Mouse (Mus musculus): Measurements from ENCODE around the gene Depdc1b. TPM values are rescaled to one million over a fixed set of nuclear protein-coding genes. Genes with fewer than 3 reads are reported as not detected.
A peak's percentile ranks its signal among the peaks of the same experiment; 100 is the strongest.

Depdc1b gene
- total RNA-seq, 2 experiments from 2014 or later: 0.57 to 1.2 TPM

DNA sequence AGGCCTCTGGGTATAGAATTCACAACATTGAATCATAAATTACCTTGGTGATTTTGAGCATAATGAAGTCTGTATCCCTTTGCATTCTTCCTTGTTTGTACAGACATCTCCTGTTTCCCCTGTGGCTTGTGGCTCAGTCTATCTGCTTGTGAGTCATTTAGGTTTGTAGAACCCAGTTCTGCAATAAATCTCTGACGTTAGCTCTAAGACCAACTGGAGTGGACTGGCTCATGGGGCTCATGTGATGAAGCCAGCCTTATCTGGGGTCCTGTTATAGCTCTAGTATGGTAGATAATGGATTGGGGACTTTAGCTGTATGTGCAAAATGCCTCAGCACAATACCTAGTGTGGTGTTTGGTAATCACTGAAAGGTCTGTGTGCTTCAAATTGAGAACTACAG is 12.3 kb upstream of the Depdc1b start:
- no peak for DNase-seq (ENCODE audit: low spot score in 2 of 2)
- intact Hi-C loops (cut with DNase I): no loop called here

DNA sequence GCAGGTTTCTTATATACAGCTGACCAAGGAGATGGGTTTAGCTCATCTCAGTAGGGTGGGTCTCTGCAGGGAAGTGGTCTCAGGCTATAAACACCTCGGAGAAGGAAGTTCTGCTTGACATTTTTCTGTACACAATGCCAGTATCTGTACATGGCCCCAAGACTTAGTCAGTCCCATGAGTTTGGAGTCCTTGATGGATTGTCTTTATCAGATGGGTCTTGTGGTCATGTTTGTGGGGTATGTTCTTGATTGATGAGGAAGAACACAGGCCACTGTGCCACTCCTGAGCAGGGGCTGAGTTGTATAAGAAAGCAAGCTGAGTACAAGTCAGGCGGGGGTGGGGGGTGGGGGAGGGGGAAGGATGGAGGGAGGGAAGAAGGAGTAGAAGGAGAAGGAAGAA is 11.5 kb upstream of the Depdc1b start:
- intact Hi-C loops (cut with DNase I): no loop called here

DNA sequence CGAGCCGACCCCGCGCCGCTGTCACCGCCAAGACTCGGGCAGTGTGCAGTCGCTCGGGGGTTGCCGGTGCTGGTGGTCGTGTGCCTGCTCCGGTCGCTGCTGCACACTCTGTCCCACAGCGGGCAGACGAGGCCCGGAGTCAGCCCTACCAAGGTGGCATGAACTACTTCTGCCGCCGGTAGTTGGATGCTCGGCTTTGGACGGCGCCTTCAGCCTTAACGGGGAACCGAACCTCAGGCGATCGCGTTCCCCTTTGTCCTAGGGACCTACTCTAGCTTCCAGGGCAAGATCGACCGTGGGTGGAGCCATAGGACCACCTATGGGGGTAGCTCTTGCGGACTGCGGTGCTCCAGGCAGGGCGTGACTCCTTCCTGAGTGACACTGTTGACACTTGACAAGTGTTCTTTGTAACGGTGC is 363 bp downstream of the Depdc1b start:
- no peak for DNase-seq (ENCODE audit: low spot score in 2 of 2)
- intact Hi-C loops (cut with DNase I): no loop called here

More for the DNA sequence above, 11.5 kb upstream of the Depdc1b start:
- DNase-seq (ENCODE audit: low spot score in 2 of 2): no peak

DNA sequence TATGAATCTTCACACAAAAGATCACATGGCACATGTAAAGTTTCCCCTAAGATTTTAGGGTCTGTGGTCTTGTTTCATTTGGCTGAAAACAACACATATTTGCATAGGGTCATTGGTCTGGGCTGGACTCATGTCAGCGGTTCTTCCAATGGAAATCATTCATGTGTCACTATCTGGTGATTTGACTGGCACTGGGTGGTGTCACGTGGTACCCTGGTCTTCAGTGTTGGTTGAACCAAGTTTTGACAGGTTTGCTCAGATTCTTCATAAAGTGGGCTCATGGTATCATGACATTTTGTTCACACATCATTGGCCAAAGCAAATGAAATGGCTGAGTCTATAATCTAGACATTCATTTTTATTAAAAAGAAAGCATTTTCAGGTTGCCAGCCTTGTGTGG is 1.3 kb downstream of the Depdc1b start:
- intact Hi-C loops (cut with DNase I): no loop called here

DNA sequence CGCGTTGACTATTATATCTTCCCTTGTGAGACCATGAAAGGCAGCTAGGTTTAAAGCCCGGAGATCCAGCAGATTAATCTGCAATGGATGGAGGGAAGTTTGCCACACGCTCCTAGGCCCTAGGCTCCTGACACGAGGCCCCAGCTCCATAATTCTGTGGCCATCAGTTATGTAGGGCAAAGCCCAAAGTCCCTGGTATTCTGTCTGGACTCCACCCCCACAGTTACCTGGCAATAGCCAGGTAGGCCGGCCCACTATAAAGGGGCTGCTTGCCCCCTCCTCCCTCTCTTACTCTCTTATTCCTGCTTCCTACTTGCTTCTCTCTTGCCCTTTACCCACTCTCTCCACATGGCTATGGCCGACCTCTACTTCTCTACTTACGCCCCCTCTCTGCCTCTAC is 2.9 kb downstream of the Depdc1b start:
- DNase-seq (ENCODE audit: low spot score in 2 of 2): no peak
- intact Hi-C loops (cut with DNase I): no loop called here

More for the DNA sequence above, 1.3 kb downstream of the Depdc1b start:
- no peak for DNase-seq (ENCODE audit: low spot score in 2 of 2)

DNA sequence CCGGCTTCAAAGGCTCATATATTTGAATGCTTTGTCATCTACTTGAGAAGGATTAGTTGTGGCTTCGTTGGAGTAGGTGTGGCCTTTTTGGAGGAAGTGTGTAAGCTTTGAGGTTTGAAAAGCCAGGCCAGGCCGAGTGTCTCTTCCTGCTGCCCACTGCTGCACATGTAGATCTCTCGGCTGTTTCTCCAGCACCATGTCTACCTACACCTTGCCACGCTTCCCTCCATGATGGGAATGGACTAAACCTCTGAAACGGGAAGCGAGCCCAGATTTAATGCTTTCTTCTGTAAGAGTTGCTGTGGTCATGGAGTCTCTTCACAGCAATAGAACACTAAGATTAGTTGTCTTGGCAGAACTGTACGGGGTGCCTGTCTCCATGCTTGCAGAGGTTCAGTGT is 4.1 kb downstream of the Depdc1b start:
- intact Hi-C loops (cut with DNase I): no loop called here
- DNase-seq (ENCODE audit: low spot score in 2 of 2): no peak

DNA sequence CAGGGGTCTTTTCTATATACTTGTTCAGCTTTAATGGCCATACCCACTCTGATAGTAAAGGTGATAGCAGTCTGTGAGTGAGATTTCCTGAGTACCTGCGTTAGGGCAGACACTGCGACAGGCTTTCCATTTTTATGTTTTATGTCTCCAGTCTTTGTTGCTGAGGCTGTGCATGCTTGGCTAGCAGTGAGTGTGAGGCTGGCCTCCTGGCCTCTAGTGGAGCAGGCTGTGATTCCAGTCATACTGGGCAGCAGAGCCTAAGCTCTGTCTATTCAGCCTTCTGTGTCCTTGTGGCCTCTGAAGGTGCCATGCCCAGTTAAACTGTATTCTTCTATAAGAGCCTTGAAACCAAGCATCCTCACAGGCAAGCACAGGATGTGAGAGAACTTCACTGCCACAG is 6.3 kb downstream of the Depdc1b start:
- intact Hi-C loops (cut with DNase I): no loop called here
- DNase-seq (ENCODE audit: low spot score in 2 of 2): no peak

DNA sequence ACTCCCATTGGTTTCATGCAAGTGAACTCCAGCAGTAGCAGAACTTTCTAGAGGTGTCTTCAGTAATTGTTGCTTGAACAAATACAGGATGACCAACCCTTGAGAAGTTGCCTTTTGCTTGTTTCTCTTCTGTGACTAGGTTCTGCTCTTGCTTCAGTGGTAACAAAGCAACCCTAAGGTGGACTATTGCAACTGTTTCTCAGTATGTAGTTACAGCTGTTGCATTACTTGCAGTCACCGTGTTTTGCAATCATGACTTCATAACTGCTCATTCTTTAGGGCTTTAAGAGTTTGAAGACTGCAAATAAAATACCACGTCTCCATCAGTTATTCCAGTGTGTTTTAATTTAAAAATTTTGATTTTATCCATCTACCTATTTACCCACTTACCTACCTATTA is 7.2 kb downstream of the Depdc1b start:
- intact Hi-C loops (cut with DNase I): no loop called here
- DNase-seq (ENCODE audit: low spot score in 2 of 2): no peak

DNA sequence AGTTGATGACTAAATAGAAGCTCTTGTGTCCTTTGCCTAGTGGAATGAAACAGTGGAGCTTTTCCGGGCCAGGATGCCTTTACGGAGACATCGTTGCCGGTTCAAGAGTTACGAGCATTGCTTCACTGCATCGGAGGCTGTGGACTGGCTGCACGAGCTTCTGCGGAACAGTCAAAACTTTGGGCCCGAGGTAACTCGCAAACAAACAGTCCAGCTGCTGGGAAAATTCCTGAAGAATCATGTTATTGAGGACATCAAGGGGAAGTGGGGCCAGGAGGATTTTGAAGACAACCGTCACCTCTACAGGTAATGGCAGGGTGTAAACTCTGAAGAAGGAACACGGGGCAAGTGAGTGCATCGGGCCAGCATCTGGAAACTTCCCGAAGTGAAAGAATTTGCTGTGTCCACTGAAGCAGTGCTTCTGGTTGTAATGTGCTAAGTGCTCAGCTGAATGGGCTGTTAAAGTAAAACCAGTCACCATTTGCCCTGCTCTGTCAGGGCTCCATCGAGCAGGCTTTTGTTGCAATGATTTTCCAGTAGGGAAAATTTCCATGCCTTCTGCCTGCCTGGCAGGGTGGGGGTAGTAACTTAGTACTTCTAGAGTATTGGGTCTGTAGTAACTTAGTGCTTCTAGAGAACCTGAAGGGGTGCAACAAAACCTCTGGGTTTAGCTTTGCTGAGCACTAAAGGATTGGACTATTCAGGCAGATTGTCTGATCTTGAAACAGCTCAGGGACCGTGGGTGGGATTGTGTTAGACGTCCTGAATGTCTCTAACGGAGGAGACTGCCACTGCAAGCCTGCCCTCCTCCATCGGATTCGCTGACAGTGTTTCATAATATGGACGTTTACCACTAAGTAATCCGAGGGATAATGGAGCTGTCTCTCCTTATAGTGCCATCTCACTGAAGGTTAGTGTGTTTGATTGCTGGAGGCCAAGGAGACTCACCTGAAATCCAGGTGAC is 8.0 kb downstream of the Depdc1b start:
- intact Hi-C loops (cut with DNase I): no loop called here
- peak in 1 of 2 experiments; percentile 20 for DNase-seq (ENCODE audit: low spot score in 2 of 2)

DNA sequence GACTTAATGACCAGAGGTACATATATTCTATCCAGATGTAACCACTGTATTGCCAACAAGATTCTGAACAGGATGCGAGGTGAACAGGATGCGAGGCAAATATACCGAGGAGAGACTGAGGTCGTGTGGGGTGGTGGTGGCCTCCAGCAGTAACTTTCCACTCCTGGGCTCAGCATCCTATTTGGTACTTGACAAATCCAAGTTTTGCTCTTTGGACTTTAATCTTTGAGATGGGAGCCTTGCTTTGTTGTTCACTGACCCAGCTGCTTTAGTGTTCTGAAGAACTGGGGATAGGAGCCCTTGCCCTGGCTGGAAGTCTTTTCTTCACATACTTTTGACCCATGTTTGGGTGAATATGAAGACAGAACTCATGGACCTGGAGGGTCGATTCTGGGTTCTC is 9.7 kb downstream of the Depdc1b start:
- no peak for DNase-seq (ENCODE audit: low spot score in 2 of 2)
- intact Hi-C loops (cut with DNase I): loop anchor here (5.0 kb wide), 2 partner anchors 114 to 134 kb away; partner anchors contain the start of gene Elovl7

DNA sequence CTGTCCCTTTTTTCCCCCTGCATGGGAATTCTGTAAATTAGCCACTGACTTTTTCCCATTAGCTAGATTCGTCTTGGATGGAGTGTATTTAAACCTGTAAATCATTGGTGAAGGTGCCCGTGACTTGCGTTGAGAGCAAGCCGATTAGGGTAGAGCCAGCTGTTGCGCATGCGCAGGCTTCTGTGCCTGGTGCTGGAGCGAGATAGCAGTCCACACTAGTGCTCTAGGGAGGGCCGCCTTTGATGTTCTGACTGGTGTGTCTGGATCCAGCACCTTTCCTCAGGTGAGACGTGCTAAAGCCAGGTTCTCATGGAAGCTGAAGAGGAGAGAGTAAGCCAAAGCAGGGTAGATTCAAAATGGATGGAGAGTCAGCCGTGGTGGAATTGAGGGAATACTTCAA is 10.2 kb downstream of the Depdc1b start:
- intact Hi-C loops (cut with DNase I): loop anchor here (5.0 kb wide), 2 partner anchors 114 to 134 kb away; partner anchors contain the start of gene Elovl7
- DNase-seq (ENCODE audit: low spot score in 2 of 2): no peak

DNA sequence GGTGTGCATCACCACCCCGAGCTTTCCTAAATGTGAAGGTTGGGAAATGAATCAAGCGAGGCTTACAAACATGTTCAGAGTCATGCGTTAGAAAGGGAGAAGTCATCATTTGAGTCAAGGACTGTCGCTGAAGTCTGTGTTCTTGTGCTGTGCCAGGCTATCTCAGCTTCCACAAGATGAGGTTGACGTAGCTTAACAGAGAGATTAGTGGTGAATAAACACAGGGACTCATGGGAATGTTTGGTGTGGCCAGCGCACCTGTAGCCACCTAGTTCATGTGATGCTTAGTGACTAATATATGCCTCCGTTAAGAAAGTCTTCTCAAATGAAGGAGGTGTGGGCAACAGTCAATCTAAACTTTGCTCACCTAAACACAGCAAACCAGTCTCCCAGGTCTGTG is 10.9 kb downstream of the Depdc1b start:
- DNase-seq (ENCODE audit: low spot score in 2 of 2): no peak
- intact Hi-C loops (cut with DNase I): loop anchor here (5.0 kb wide), 2 partner anchors 115 to 135 kb away; partner anchors contain the start of gene Elovl7

DNA sequence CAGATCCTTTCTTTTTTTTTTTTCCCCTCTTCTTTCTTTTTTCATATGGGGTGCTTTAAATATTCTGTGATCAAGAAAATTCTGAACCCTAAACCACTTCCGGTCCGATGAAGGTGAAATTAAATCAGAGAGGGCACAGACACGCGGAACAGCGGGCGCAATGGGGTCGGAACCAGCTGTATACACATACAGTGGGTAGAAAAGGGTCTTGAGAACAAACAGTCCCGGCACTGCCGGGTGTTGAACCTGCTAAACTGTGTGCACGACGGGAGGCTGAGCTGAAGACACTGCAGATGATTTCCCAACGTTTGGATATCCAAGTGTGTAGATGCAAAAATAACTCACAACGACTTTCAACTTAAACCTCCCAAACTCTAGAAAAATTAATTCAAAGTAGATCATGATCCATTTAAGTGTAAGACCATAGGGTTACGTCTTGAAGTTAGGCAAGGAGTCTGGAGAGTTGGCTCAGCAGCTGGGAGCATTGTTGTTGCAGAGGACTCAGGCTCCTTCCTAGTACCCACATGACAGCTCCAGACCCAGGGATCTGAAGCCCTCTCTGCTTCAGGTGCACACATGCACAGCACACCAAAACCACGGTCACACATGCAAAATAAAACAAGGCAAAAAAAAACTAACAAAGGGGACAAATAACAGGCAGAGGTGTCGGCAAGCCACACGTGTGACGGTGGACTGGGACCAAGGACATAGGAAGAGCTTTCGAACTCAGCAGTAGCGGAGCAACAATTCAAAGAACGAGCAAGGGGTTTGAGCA is 12.5 kb downstream of the Depdc1b start:
- intact Hi-C loops (cut with DNase I): loop anchor here (5.0 kb wide), 2 partner anchors 116 to 136 kb away; partner anchors contain the start of gene Elovl7
- DNase-seq (ENCODE audit: low spot score in 2 of 2): no peak

DNA sequence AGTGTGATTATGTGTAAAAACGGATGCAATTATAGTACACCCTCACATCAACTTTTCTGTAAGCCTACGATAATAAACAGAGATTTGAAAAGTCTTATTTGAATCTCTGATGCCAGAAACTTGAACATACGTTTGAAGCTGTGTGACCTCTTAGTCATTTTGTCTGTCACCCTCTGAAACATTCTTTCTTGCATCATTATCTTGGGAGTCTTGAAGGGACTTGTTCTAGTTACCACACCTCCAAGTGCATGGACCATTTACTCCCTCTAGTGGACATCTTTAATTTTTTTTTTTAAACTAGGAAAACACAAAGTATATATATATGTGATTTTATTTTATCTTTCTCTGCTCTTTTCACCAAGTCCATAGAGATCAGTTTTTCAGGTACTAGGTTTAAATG is 13.6 kb downstream of the Depdc1b start:
- intact Hi-C loops (cut with DNase I): loop anchor here (5.0 kb wide), 2 partner anchors 117 to 137 kb away; partner anchors contain the start of gene Elovl7
- peak in 1 of 2 experiments; percentile 40 for DNase-seq (ENCODE audit: low spot score in 2 of 2)

DNA sequence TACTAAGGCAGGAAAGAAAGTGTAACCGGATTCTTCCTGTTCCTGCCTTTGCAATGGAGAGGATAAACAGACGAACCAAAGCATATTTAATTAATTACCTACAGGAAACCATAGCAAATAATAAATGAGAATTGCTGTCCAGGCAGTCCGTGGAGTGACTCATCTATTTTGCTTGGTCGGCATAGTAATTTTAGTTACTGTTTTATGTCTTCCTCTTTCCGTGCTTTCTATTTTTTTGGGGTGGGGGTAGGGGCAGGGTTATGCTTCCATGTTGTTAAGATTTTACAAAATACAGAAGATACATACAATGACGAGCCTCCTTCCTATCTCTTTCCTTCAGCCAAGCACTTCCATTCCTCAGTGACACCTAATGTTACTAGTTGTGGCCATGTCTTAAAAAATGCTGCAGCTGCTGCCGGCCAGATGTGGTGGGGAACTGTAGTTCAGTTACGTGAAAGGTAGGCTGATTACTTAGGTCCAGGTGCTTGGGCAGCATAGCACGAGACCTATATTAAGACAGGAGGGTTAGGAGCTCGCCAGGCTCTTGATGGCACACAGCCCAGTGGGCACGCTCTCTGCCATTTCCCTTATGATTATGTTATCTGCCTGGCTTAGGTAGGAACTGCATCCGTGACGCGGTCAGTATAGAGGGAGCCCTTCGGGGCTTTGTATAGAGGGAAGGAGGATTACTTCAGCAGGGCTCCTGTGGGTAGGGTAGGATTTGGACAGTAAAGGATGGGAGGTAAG is 19.3 kb downstream of the Depdc1b start:
- DNase-seq (ENCODE audit: low spot score in 2 of 2): no peak
- intact Hi-C loops (cut with DNase I): no loop called here

DNA sequence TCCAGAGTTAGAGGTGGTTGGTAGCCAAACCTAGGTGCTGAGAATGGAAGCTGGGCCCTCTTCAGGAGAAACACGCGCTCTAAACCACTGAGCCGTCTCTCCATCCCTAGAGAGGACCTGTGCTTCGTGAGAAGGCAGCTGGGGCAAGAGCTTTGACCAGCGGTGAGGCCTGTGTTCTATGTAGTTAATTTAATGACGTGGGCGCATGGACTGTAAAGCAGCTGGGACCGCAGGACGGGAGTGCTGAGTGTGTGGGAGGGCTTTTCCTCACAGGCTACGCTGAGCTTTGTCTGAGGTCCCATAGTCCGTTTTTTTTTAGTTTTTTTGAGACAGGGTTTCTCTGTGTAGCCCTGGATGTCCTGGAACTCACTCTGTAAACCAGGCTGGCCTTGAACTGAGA is 20.1 kb downstream of the Depdc1b start:
- no peak for DNase-seq (ENCODE audit: low spot score in 2 of 2)
- intact Hi-C loops (cut with DNase I): no loop called here

DNA sequence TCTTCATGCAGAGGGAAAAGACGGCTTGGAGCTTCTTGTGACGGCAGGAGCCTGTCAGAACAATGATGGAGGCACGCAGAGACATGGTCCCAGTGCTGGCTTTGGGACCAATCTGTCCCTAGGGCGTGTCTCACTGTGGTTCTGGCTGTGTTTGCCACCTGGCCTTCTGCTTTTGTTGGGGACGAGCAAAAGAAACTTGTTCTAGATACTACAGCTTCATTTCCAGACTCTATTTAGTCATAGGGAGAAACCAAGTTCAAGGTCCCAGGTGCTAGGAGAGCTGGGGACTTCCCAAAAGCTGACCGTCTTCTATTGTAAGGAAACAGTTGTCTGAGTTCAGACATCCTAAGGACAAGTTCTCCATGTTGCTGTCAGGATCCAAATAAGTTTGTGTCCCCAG is 21.2 kb downstream of the Depdc1b start:
- intact Hi-C loops (cut with DNase I): no loop called here
- DNase-seq (ENCODE audit: low spot score in 2 of 2): no peak

DNA sequence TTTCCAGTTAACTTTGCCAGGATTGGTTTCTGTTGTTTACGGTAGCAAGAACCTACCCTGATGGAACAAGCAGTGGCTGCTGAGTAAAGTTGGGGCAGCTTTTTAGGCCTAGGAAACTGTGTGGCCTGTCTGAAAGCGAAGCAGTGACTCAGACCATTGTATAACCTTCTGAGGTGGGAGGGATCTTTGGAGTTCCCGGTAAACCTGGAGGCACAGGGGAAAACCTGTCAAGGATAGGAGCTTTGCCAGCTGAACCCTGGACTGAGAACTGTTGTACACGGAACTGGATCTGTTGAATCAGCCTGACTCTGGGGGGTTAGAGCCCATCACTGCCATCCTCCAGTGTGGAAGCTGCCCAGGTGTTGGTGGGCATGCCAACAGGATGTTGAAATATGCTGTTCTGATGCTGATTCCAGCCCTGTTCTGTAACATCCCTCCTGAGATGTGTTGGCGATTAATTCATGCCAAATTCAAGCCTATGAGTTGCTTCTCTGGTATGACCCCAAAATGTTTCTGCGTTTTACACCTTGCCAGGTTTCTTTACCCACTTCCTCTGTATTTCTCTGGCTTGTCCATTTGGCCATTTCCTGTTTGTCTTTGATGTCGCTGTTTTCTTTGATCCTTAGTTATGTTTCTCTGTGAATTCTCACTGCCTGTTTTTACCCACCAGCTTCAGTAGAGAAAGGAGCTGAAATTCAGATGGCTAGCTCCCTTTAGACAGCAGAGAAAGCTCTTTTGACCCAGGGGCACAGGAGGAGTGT is 22.1 kb downstream of the Depdc1b start:
- intact Hi-C loops (cut with DNase I): no loop called here
- no peak for DNase-seq (ENCODE audit: low spot score in 2 of 2)

Data from left cerebral cortex, postnatal 14 days (tissue).